Mouse (Mus musculus): Measurements from ENCODE around the gene Cobl. TPM values are rescaled to one million over a fixed set of nuclear protein-coding genes. Genes with fewer than 3 reads are reported as not detected.

Gene Cobl
- total RNA-seq, 2 experiments from 2014 or later, result 16.7 to 28.2 TPM

- intact Hi-C loops (cut with DNase I), result no loop called here
- no peak for DNase-seq
Measured at GRCm38 (mm10) chr11:12448101-12448500, 16.7 kb downstream of the Cobl start.

- no peak for DNase-seq
- intact Hi-C loops (cut with DNase I), result no loop called here
Measured at GRCm38 (mm10) chr11:12445222-12445621, 19.5 kb downstream of the Cobl start.

GRCm38 (mm10) chr11:12444215-12444614 lies 20.5 kb downstream of the Cobl start:
- no peak for DNase-seq
- intact Hi-C loops (cut with DNase I), result no loop called here

GRCm38 (mm10) chr11:12443614-12444013 lies 21.1 kb downstream of the Cobl start:
- intact Hi-C loops (cut with DNase I), result no loop called here
- DNase-seq, result no peak

GRCm38 (mm10) chr11:12443185-12443584 lies 21.6 kb downstream of the Cobl start:
- intact Hi-C loops (cut with DNase I), result no loop called here
- no peak for DNase-seq

GRCm38 (mm10) chr11:12442283-12442682 lies 22.5 kb downstream of the Cobl start:
- DNase-seq, result no peak
- intact Hi-C loops (cut with DNase I), result no loop called here

GRCm38 (mm10) chr11:12435905-12436304 lies 28.9 kb downstream of the Cobl start:
- intact Hi-C loops (cut with DNase I), result no loop called here
- no peak for DNase-seq

- intact Hi-C loops (cut with DNase I), result no loop called here
- no peak for DNase-seq
Measured at GRCm38 (mm10) chr11:12435018-12435417, 29.7 kb downstream of the Cobl start.

- peak in 1 of 2 experiments; percentile 6 for DNase-seq
- intact Hi-C loops (cut with DNase I), result no loop called here
Measured at GRCm38 (mm10) chr11:12434597-12434996, 30.2 kb downstream of the Cobl start.

GRCm38 (mm10) chr11:12431911-12432310 lies 32.8 kb downstream of the Cobl start:
- intact Hi-C loops (cut with DNase I), result no loop called here
- DNase-seq, result no peak

- intact Hi-C loops (cut with DNase I), result no loop called here
- no peak for DNase-seq
Measured at GRCm38 (mm10) chr11:12430231-12431041, 34.3 kb downstream of the Cobl start.

- intact Hi-C loops (cut with DNase I), result no loop called here
- peak in 1 of 2 experiments; percentile 8 for DNase-seq
Measured at GRCm38 (mm10) chr11:12426746-12427145, 38.0 kb downstream of the Cobl start.

- intact Hi-C loops (cut with DNase I), result no loop called here
- DNase-seq, result no peak
Measured at GRCm38 (mm10) chr11:12424205-12424604, 40.6 kb downstream of the Cobl start.

- intact Hi-C loops (cut with DNase I), result no loop called here
- no peak for DNase-seq
Measured at GRCm38 (mm10) chr11:12421183-12421582, 43.6 kb downstream of the Cobl start.

GRCm38 (mm10) chr11:12420146-12420545 lies 44.6 kb downstream of the Cobl start:
- intact Hi-C loops (cut with DNase I), result no loop called here
- no peak for DNase-seq

GRCm38 (mm10) chr11:12416899-12417298 lies 47.9 kb downstream of the Cobl start:
- DNase-seq, result no peak
- intact Hi-C loops (cut with DNase I), result no loop called here

GRCm38 (mm10) chr11:12415329-12415728 lies 49.4 kb downstream of the Cobl start:
- no peak for DNase-seq
- intact Hi-C loops (cut with DNase I), result no loop called here

- no peak for DNase-seq
- intact Hi-C loops (cut with DNase I), result no loop called here
Measured at GRCm38 (mm10) chr11:12411950-12412349, 52.8 kb downstream of the Cobl start.

GRCm38 (mm10) chr11:12411075-12411807 lies 53.5 kb downstream of the Cobl start:
- intact Hi-C loops (cut with DNase I), result no loop called here
- DNase-seq, result no peak

GRCm38 (mm10) chr11:12409463-12409862 lies 55.3 kb downstream of the Cobl start:
- peak in 1 of 2 experiments; percentile 11 for DNase-seq
- intact Hi-C loops (cut with DNase I), result no loop called here

- intact Hi-C loops (cut with DNase I), result no loop called here
- no peak for DNase-seq
Measured at GRCm38 (mm10) chr11:12407834-12408233, 56.9 kb downstream of the Cobl start.

- DNase-seq, result no peak
- intact Hi-C loops (cut with DNase I), result no loop called here
Measured at GRCm38 (mm10) chr11:12399903-12400302, 64.9 kb downstream of the Cobl start.

Data from heart, postnatal 36 days (tissue).